In genomic region chr16:11940477-11940876, GRCm38 (mm10) we compare ENCODE assay signal across 9 mouse cellular contexts. TPM values are rescaled to one million over a fixed set of nuclear protein-coding genes. Genes with fewer than 3 reads are reported as not detected.
DNase-seq lines count a peak whose midpoint lies in the region; ATAC-seq and TF ChIP-seq lines count a peak whose summit lies in the region.
"Had no signal": no experiment of that assay in that cellular context is flagged by ENCODE, and none has a peak within 500 bp of the region (broad histone marks: within the 10 kb centered on the region; RNA-seq: fewer than 3 reads in every experiment).

No protein-coding gene starts in this region.

- no peak overlapping the region for H3K4me2 ChIP-seq in forebrain, embryonic 14.5 days (ENCODE audit: low read length)
- no peak overlapping the region for H3K4me2 ChIP-seq in forebrain, embryonic 11.5 days (ENCODE audit: low read depth, low read length, severe bottlenecking)
- H3K4me2 ChIP-seq in liver, postnatal 0 days (ENCODE audit: low read depth, low read length), result no peak overlapping the region
- no peak overlapping the region for H3K4me2 ChIP-seq in stomach, postnatal 0 days (replicated peaks; ENCODE audit: low read depth)

- H3K9ac ChIP-seq in forebrain, embryonic 14.5 days (ENCODE audit: low read length), result no peak overlapping the region
- H3K9ac ChIP-seq in forebrain, embryonic 11.5 days (ENCODE audit: low read length), result no peak overlapping the region
- no peak overlapping the region for H3K9ac ChIP-seq in liver, postnatal 0 days (replicated peaks)
- H3K9ac ChIP-seq in stomach, postnatal 0 days (ENCODE audit: low read length), result no peak overlapping the region

- no peak overlapping the region for H3K4me3 ChIP-seq in forebrain, embryonic 14.5 days (ENCODE audit: low read depth, low read length)
- H3K4me3 ChIP-seq in forebrain, embryonic 11.5 days (ENCODE audit: low read depth, low read length), result no peak overlapping the region
- no peak overlapping the region for H3K4me3 ChIP-seq in liver, postnatal 0 days (ENCODE audit: low read depth, low read length)
- no peak overlapping the region for H3K4me3 ChIP-seq in stomach, postnatal 0 days (ENCODE audit: low read depth, low read length)

- H3K9me3 ChIP-seq in forebrain, embryonic 14.5 days (replicated peaks; ENCODE audit: control insufficient read depth, low read length), result no peaks in the 10 kb centered on the region
- H3K9me3 ChIP-seq in forebrain, embryonic 11.5 days (ENCODE audit: control insufficient read depth, low read length), result no peaks in the 10 kb centered on the region
- H3K9me3 ChIP-seq in liver, postnatal 0 days (ENCODE audit: low read length), result no peaks in the 10 kb centered on the region
- H3K9me3 ChIP-seq in stomach, postnatal 0 days (ENCODE audit: control insufficient read depth, low read length), result 0 out of 2 replicates have a peak, but pooled peaks cover 3% of the 10 kb centered on the region

- peak; percentile 46 for DNase-seq in forebrain, embryonic 14.5 days (ENCODE audit: low spot score)
- DNase-seq in forebrain, embryonic 11.5 days (ENCODE audit: low spot score), result no peak
- peak; percentile 25 for DNase-seq in ovary, postnatal 14 days (ENCODE audit: low spot score)
- DNase-seq in ovary, postnatal 10 days (ENCODE audit: low spot score), result no peak
- peak; percentile 36 for DNase-seq in c-Kit-positive CD71-positive TER-119-negative erythroid progenitor cells, embryonic 14.5 days (ENCODE audit: low read depth)
- DNase-seq in heart, postnatal 14 days, result peak; percentile 50 to 67
- peak; percentile 47 for DNase-seq in liver, postnatal 0 days
- peak; percentile 36 for DNase-seq in stomach, postnatal 0 days (ENCODE audit: low spot score)

- H3K27me3 ChIP-seq in forebrain, embryonic 14.5 days (replicated peaks; ENCODE audit: control insufficient read depth, insufficient read depth, low read length), result no peaks in the 10 kb centered on the region
- no peaks in the 10 kb centered on the region for H3K27me3 ChIP-seq in forebrain, embryonic 11.5 days (ENCODE audit: control insufficient read depth, insufficient read depth, low read length)
- no peaks in the 10 kb centered on the region for H3K27me3 ChIP-seq in liver, postnatal 0 days (ENCODE audit: insufficient read depth, low read length)
- H3K27me3 ChIP-seq in stomach, postnatal 0 days (ENCODE audit: control insufficient read depth, insufficient read depth, low read length), result no peaks in the 10 kb centered on the region

- no peaks in the 10 kb centered on the region for H3K4me1 ChIP-seq in forebrain, embryonic 14.5 days (ENCODE audit: control insufficient read depth, insufficient read depth, low read length)
- no peaks in the 10 kb centered on the region for H3K4me1 ChIP-seq in forebrain, embryonic 11.5 days (replicated peaks; ENCODE audit: control insufficient read depth, insufficient read depth, low read length)
- no peaks in the 10 kb centered on the region for H3K4me1 ChIP-seq in liver, postnatal 0 days (ENCODE audit: insufficient read depth)
- H3K4me1 ChIP-seq in stomach, postnatal 0 days (replicated peaks; ENCODE audit: control insufficient read depth, insufficient read depth), result no peaks in the 10 kb centered on the region

- no peak for ATAC-seq in forebrain, embryonic 14.5 days
- no peak for ATAC-seq in forebrain, embryonic 11.5 days (replicated peaks; ENCODE audit: low FRiP score)
- ATAC-seq in liver, postnatal 0 days, result no peak
- no peak for ATAC-seq in stomach, postnatal 0 days (ENCODE audit: low FRiP score, low TSS enrichment)

- intact Hi-C loops in heart, postnatal 14 days (cut with DNase I), result loop anchor here (2.0 to 5.0 kb wide), 2 partner anchors 473 to 516 kb away; no protein-coding TSS in a partner anchor

- TF ChIP-seq EP300 in liver, postnatal 0 days (IDR thresholded peaks at IDR 0.05; ENCODE audit: low read depth), result no peak
- no peak for TF ChIP-seq EP300 in stomach, postnatal 0 days (optimal IDR thresholded peaks at IDR 0.05)

- no peak overlapping the region for H3K27ac ChIP-seq in forebrain, embryonic 14.5 days (ENCODE audit: low read depth, low read length)
- H3K27ac ChIP-seq in forebrain, embryonic 11.5 days (ENCODE audit: low read depth, low read length), result no peak overlapping the region
- H3K27ac ChIP-seq in liver, postnatal 0 days (ENCODE audit: low read depth), result no peak overlapping the region
- no peak overlapping the region for H3K27ac ChIP-seq in stomach, postnatal 0 days (replicated peaks)

- H3K36me3 ChIP-seq in forebrain, embryonic 14.5 days (ENCODE audit: control insufficient read depth, insufficient read depth, low read length), result no peaks in the 10 kb centered on the region
- H3K36me3 ChIP-seq in forebrain, embryonic 11.5 days (ENCODE audit: control insufficient read depth, insufficient read depth, low read length), result no peaks in the 10 kb centered on the region
- no peaks in the 10 kb centered on the region for H3K36me3 ChIP-seq in liver, postnatal 0 days (replicated peaks; ENCODE audit: insufficient read depth, low read length)
- no peaks in the 10 kb centered on the region for H3K36me3 ChIP-seq in stomach, postnatal 0 days (ENCODE audit: control insufficient read depth, insufficient read depth, low read length)

- peak; percentile 80 for TF ChIP-seq CTCF in liver, postnatal 0 days (IDR thresholded peaks at IDR 0.05; ENCODE audit: low read depth)
- peak; percentile 87 for TF ChIP-seq CTCF in stomach, postnatal 0 days (IDR thresholded peaks at IDR 0.05; ENCODE audit: low read depth)

RNA-seq across cellular contexts. Expression of gene Cpped1, which starts 31.2 kb away (rescaled TPM):
- 18.7 and 19.8 TPM in 2 replicates for polyA plus RNA-seq in forebrain, embryonic 14.5 days (2014; fragmentation: Nextera tagmentation; extraction: Ambion mirVana)
- 16.2 and 16.6 TPM in 2 replicates for polyA plus RNA-seq in forebrain, embryonic 11.5 days (2014; fragmentation: Nextera tagmentation; extraction: Ambion mirVana)
- total RNA-seq in heart, postnatal 14 days (2021), result 10 to 100 TPM; 59.7 to 61.2 TPM
- 14.1 and 14.4 TPM in 2 replicates for polyA plus RNA-seq in liver, postnatal 0 days (2015; fragmentation: Nextera tagmentation; extraction: Ambion mirVana)
- polyA plus RNA-seq in stomach, postnatal 0 days (2015; fragmentation: Nextera tagmentation; extraction: Ambion mirVana), result 16.0 and 21.1 TPM in 2 replicates

RNA-seq across cellular contexts. Expression of gene Shisa9, which starts 43.4 kb away (rescaled TPM):
- 6.0 and 7.6 TPM in 2 replicates for polyA plus RNA-seq in forebrain, embryonic 14.5 days (2014; fragmentation: Nextera tagmentation; extraction: Ambion mirVana)
- 0.72 and 0.86 TPM in 2 replicates for polyA plus RNA-seq in forebrain, embryonic 11.5 days (2014; fragmentation: Nextera tagmentation; extraction: Ambion mirVana)
- total RNA-seq in heart, postnatal 14 days (2021), result under 1 TPM in 1 of 2 experiments, not detected in 1; 0.07 TPM
- 0.45 and 0.58 TPM in 2 replicates for polyA plus RNA-seq in liver, postnatal 0 days (2015; fragmentation: Nextera tagmentation; extraction: Ambion mirVana)
- 0.22 and 0.64 TPM in 2 replicates for polyA plus RNA-seq in stomach, postnatal 0 days (2015; fragmentation: Nextera tagmentation; extraction: Ambion mirVana)
- polyA plus RNA-seq: C2C12 had no signal

Comparison
In these comparisons a context has a peak if more than half of its experiments do, and no peak if none do; other contexts are left out.
1. DNase-seq: peak in forebrain, embryonic 14.5 days (single experiment), ovary, postnatal 14 days (single experiment), c-Kit-positive CD71-positive TER-119-negative erythroid progenitor cells, embryonic 14.5 days (single experiment), heart, postnatal 14 days (2 of 2), liver, postnatal 0 days (single experiment) and stomach, postnatal 0 days (single experiment); none in forebrain, embryonic 11.5 days (single experiment) and ovary, postnatal 10 days (single experiment).